Mouse (Mus musculus) heart, embryonic 14.5 days (tissue): ENCODE measurements at regions not wholly inside any gene's neighbourhood (a gene's known extent, or its start where the extent isn't known, plus 50 kb on each side); places are given as distances from the start of the nearest gene placed in this dataset.

ENCODE experiments used
- ATAC-seq: fragments of 200-750 bp; cut with Nextera tagmentation; 2 replicates; pipeline ENCODE4 v1.8.0; 2017; ENCODE audit warnings: low read depth, moderate TSS enrichment; ENCODE audit not compliant: insufficient number of reproducible peaks, insufficient read depth, low FRiP score
- H3K27ac ChIP-seq, 2 experiments: fragments of 200-500 bp in 1 of 2; fragments of 300-500 bp in 1 of 2; sonication (generic) in 1 of 2; replicated peaks in 1 of 2; 2 replicates each; pipeline ENCODE4 v1.5.1; 2012 to 2014; ENCODE audit warnings: low read depth in 2 of 2, low read length in 2 of 2, control low read depth in 1 of 2, mild to moderate bottlenecking in 1 of 2, mixed read lengths in 1 of 2; ENCODE audit not compliant: control insufficient read depth in 1 of 2, insufficient read depth in 1 of 2
- H3K27me3 ChIP-seq: fragments of 300-500 bp; sonication (generic); 2 replicates; pipeline ENCODE4 v1.6.1; 2014; ENCODE audit warnings: mild to moderate bottlenecking, low read length, control low read depth; ENCODE audit not compliant: control insufficient read depth, insufficient read depth
- H3K36me3 ChIP-seq: fragments of 300-500 bp; sonication (generic); 2 replicates; pipeline ENCODE4 v1.6.1; 2014; ENCODE audit warnings: mild to moderate bottlenecking, control low read depth, low read length, mixed read lengths; ENCODE audit not compliant: control insufficient read depth, insufficient read depth
- H3K4me1 ChIP-seq, 2 experiments: fragments of 200-500 bp in 1 of 2; fragments of 300-500 bp in 1 of 2; sonication (generic) in 1 of 2; 2 replicates each; pipeline ENCODE4 v1.6.1; 2012 to 2014; ENCODE audit warnings: low read length in 2 of 2, control low read depth in 1 of 2, mixed read lengths in 1 of 2; ENCODE audit not compliant: control insufficient read depth in 2 of 2, insufficient read depth in 2 of 2
- H3K4me2 ChIP-seq: fragments of 300-500 bp; sonication (generic); 2 replicates; pipeline ENCODE4 v1.6.1; 2014; ENCODE audit warnings: mild to moderate bottlenecking, low read length
- H3K4me3 ChIP-seq, 2 experiments: fragments of 200-500 bp in 1 of 2; fragments of 300-500 bp in 1 of 2; sonication (generic) in 1 of 2; 2 replicates each; pipeline ENCODE4 v1.5.1; 2012 to 2014; ENCODE audit warnings: low read length in 2 of 2, mild to moderate bottlenecking in 2 of 2, control low read depth in 1 of 2, low read depth in 1 of 2, moderate library complexity in 1 of 2; ENCODE audit not compliant: control insufficient read depth in 1 of 2, insufficient read depth in 1 of 2
- H3K9ac ChIP-seq: fragments of 300-500 bp; sonication (generic); 2 replicates; pipeline ENCODE4 v1.6.1; 2014; ENCODE audit warnings: mild to moderate bottlenecking, low read length
- H3K9me3 ChIP-seq: fragments of 300-500 bp; sonication (generic); 2 replicates; pipeline ENCODE4 v1.6.1; 2016; ENCODE audit warnings: low read length, control low read depth; ENCODE audit not compliant: control insufficient read depth
- WGBS: fragments of 180-500 bp; shearing (Covaris S2); extraction: QIAGEN DNeasy Blood & Tissue Kit; methylation state at CpG from one replicate; pipeline ENCODE4 v1.1.7; 2014; 5-methylcytosine and 5-hydroxymethylcytosine counted together

DNA sequence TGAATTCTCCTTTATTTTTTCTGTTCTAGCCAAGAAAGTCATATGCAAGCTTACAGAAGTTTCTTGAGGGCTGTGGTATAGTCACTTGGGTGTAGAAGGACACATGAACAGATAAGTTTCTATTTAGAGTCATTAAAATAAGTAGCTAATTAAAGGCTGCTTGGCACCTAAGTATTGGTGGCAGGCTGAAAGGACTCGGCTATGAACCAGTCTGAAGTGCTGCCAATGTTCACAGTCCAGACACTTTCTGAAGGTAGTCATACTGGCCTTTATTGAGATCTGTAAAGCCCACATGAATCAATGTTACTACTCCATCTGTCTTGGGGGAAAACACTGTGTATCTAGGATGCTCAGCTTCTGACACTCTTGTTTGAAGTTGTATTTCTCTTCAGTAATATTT, 269.8 kb upstream of the Mpdz start:
- WGBS = 43% methylated on average over 1 of the region's 1 CpGs
- no peaks in the 10 kb centered on the region for H3K4me1 ChIP-seq

DNA sequence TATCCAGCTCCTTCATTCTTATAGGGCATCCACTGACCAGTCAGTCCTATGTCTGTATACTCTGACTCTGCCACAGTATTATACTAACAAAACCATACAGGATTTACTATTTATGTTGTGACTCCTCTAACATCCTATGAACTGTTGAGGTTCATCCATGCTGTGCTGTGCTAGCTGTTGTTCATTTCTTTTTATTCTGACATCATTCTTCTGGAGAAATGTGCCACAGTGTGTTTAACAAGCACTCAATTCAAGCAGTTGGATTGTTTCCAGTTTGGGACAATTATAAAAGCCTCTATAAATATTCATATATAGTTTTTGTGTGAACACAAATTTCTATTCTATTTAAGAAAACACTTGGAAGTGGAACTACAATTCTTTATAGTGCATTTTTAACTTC, 252.6 kb upstream of the Mpdz start:
- Histone ChIP-seq H3K36me3 (no peaks in the 10 kb centered on the region), H3K27ac (no peak overlapping the region), H3K9ac (no peak overlapping the region), H3K9me3 (no peaks in the 10 kb centered on the region), H3K27me3 (no peaks in the 10 kb centered on the region), H3K4me3 (no peak overlapping the region), H3K4me2 (no peak overlapping the region), H3K4me1 (no peaks in the 10 kb centered on the region)
- ATAC-seq = no peak

More for the DNA sequence above, 269.8 kb upstream of the Mpdz start:
- no peak overlapping the region for H3K9ac ChIP-seq
- no peak overlapping the region for H3K27ac ChIP-seq
- H3K27me3 ChIP-seq = no peaks in the 10 kb centered on the region
- no peaks in the 10 kb centered on the region for H3K9me3 ChIP-seq
- no peak overlapping the region for H3K4me2 ChIP-seq
- no peak overlapping the region for H3K4me3 ChIP-seq
- no peak for ATAC-seq
- no peaks in the 10 kb centered on the region for H3K36me3 ChIP-seq

DNA sequence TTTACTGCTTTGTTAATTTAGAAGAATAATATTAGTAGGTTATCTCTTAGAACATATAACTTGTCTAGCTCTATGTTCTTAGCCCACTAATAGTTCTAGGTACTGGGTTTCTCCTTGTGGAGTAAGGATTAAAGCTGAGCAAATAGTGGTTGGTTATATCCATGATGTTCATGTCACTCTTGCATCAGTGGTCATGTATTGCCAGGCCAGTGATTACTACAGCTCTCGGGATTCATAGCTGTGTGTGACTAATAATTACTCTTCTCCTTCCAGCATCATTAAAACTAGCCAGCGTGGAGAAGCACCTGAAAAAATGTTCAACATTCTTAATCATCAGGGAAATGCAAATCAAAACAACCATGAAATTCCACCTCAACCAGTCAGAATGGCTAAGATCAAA, 234.6 kb upstream of the Mpdz start:
- no peak for ATAC-seq
- WGBS = 82% methylated on average over 2 of the region's 2 CpGs
- H3K36me3 ChIP-seq = no peaks in the 10 kb centered on the region

DNA sequence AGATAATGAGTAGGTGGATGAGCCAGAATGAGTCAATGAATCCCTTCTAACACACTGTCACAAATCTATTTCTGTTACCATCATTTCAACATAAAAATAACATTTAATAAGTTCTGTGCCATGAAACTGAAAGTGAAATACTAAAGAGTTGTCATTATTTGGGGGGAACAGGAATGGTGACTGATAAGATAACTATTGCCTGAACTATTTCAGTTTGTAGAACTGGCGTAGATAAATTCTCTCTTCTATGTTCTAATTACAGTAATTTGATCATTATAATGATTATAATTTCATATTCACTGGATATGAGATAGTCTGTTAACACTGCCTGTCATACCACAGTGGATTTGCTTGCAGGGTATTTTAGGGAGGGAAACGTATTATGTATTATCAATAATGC, 232.3 kb upstream of the Mpdz start:
- H3K36me3 ChIP-seq = no peaks in the 10 kb centered on the region
- H3K9me3 ChIP-seq = no peaks in the 10 kb centered on the region
- 72% methylated on average over 2 of the region's 2 CpGs for WGBS
- H3K9ac ChIP-seq = no peak overlapping the region
- no peak for ATAC-seq
- H3K4me1 ChIP-seq = no peaks in the 10 kb centered on the region
- H3K27me3 ChIP-seq = no peaks in the 10 kb centered on the region
- H3K27ac ChIP-seq = no peak overlapping the region
- no peak overlapping the region for H3K4me3 ChIP-seq
- no peak overlapping the region for H3K4me2 ChIP-seq

More for the DNA sequence above, 234.6 kb upstream of the Mpdz start:
- no peaks in the 10 kb centered on the region for H3K27me3 ChIP-seq
- H3K4me1 ChIP-seq = no peaks in the 10 kb centered on the region
- H3K27ac ChIP-seq = no peak overlapping the region
- no peak overlapping the region for H3K9ac ChIP-seq
- no peaks in the 10 kb centered on the region for H3K9me3 ChIP-seq
- no peak overlapping the region for H3K4me2 ChIP-seq
- H3K4me3 ChIP-seq = no peak overlapping the region

DNA sequence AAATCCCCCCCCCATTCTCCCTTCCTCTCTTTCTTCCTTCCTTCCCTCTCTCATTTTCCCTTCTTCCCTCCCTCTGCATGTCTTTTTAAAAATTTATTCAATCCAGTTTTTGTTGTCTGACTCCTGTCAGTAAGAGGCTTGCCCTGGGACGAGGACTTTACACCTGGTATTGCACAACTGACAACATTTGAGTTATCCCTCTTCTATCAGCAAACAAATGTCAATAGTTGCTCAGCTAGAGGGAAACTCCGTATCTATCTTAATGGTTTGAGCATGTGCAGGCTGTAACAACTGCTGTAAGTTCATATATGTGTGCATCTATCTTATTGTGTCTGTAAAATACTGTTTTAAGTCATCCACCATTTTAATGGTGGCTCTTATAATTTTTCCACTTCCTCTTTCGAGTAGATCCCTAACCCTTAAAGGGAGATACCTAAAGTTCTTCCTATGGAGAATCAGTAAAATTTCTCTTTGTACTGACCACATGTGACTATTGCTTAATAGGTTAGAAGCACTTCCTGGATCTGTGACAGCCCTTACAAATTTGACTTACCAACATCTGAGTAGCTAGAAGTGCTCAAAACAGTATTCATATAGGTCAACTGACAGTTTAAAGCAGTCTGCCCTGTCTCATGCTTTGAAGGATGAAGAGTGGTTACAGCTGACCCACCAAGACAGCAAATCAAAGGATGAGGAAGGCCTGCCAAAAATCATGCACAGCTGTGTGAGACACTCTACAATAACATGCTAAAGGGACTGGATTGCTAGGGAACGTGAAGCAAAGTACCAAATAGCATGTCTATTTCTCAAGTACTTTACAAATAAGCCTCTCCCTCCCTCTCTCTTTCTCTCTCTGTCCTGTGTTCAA, 231.0 kb upstream of the Mpdz start:
- 75% methylated on average over 4 of the region's 4 CpGs for WGBS
- no peaks in the 10 kb centered on the region for H3K27me3 ChIP-seq
- H3K4me1 ChIP-seq = peaks cover 4 to 7% of the 10 kb centered on the region in 2 experiments; a peak in 3 of 4 replicates
- H3K4me3 ChIP-seq = no peak overlapping the region
- H3K9ac ChIP-seq = no peak overlapping the region
- ATAC-seq = no peak
- no peaks in the 10 kb centered on the region for H3K9me3 ChIP-seq
- H3K4me2 ChIP-seq = no peak overlapping the region
- H3K36me3 ChIP-seq = no peaks in the 10 kb centered on the region
- no peak overlapping the region for H3K27ac ChIP-seq

DNA sequence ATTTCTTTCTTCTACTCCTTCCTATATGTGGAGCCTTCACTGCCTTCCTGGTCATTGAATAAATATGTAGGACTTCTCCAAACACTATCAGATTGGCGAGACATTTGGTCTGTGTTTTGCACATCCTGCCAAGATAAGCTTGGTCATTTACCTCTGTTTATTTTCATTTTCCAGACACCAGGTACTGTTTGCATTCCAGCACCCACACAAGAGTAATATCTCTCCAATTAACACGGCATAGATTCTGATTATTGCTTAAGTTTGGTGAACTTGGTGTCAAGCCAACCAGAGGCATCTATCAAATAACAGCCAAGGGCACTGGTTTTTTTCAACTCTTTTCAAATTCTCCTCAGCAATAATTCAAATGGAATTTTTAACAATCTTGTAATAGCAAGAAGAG, 229.4 kb upstream of the Mpdz start:
- ATAC-seq = no peak
- 37% methylated on average over 2 of the region's 2 CpGs for WGBS
- no peaks in the 10 kb centered on the region for H3K27me3 ChIP-seq

DNA sequence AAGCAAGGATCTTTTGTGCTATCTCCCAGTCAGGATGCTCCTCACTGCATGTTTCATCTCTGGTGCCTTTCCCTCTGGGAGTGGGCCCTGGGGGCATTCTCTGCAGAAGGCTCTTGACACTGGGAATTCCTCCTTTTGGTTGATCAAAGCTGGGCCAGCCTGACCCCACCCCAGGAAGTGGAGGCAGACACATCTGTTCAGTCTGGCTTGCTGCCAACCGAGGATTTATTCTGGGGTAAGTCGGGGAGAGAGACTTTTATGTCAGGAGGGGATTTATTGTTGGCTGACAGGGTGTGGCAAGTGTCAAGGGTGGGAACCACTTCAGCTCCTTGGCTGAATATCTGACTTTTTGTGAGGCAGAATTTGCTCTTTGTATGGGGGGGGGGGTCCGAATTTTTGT, 226.6 kb upstream of the Mpdz start:
- no peaks in the 10 kb centered on the region for H3K36me3 ChIP-seq
- H3K4me3 ChIP-seq = no peak overlapping the region
- no peak overlapping the region for H3K4me2 ChIP-seq
- H3K9me3 ChIP-seq = 0 out of 2 replicates have a peak, but pooled peaks cover 2% of the 10 kb centered on the region
- no peak for ATAC-seq
- 13% methylated on average over 3 of the region's 3 CpGs for WGBS
- no peak overlapping the region for H3K9ac ChIP-seq
- H3K4me1 ChIP-seq = peaks cover 4 to 7% of the 10 kb centered on the region in 2 experiments; a peak in 3 of 4 replicates
- H3K27me3 ChIP-seq = no peaks in the 10 kb centered on the region
- H3K27ac ChIP-seq = no peak overlapping the region

More for the DNA sequence above, 229.4 kb upstream of the Mpdz start:
- Histone ChIP-seq H3K4me2 (no peak overlapping the region), H3K4me1 (peaks cover 4 to 7% of the 10 kb centered on the region in 2 experiments; a peak in 3 of 4 replicates), H3K36me3 (no peaks in the 10 kb centered on the region), H3K9ac (no peak overlapping the region), H3K27ac (no peak overlapping the region), H3K9me3 (no peaks in the 10 kb centered on the region), H3K4me3 (no peak overlapping the region)

DNA sequence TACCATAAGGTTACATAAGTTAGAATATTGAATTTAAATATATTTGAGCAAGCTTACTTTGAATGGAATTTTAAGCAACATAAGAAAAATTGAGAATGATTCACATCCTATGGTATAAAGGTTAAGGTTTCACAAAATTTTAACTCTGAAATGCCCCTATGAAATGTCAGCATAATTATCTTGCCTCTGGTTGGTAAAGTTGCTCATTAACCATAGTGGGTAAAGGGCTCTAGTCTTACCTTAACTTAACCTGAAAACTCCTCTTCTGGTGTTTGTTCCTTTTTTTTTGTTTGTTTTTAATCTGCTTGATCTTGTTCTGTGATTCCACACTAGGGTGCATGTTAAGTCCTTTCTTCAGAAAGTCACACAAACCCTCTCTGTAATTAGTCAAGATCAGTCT, 218.5 kb upstream of the Mpdz start:
- no peak overlapping the region for H3K27ac ChIP-seq
- no peak for ATAC-seq
- no peaks in the 10 kb centered on the region for H3K4me1 ChIP-seq
- no peaks in the 10 kb centered on the region for H3K27me3 ChIP-seq
- no peak overlapping the region for H3K4me3 ChIP-seq
- 0 out of 2 replicates have a peak, but pooled peaks cover 7% of the 10 kb centered on the region for H3K9me3 ChIP-seq
- no peaks in the 10 kb centered on the region for H3K36me3 ChIP-seq
- no peak overlapping the region for H3K9ac ChIP-seq
- no peak overlapping the region for H3K4me2 ChIP-seq
